Mouse (Mus musculus): ENCODE data around the gene Arrdc4. TPM values are rescaled to one million over a fixed set of nuclear protein-coding genes. Genes with fewer than 3 reads are reported as not detected.

Arrdc4 gene
- polyA plus RNA-seq, 1 experiment: 4.6 TPM

DNA sequence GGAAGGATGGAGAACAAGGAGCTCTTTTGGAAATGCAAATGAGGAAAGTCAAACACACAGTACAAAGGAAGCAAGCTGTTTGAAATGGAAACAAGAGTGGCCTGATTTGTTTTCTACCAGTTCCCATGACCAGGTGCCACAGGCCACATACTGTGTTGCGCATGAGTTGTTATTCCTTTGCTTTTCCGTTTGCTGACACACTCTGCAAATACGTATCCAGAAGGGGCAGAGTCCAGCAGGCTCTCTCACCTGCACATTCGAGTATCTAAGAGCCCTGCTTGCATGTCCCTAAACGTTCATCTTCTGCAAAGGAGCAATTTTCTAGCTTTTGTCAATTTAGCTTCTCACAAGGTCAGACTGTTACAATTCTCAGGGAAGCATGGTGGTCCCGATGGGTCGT lies 24.3 kb downstream of the Arrdc4 start:
- Histone ChIP-seq H3K27ac (ENCODE audit: insufficient read depth, low read length) (no peak overlapping the region), H3K4me1 (ENCODE audit: control insufficient read depth, insufficient read depth, low read length) (no peaks in the 10 kb centered on the region), H3K27me3 (ENCODE audit: control insufficient read depth, insufficient read depth, low read length) (no peaks in the 10 kb centered on the region), H3K4me3 (replicated peaks; ENCODE audit: insufficient read depth, low read depth, low read length) (no peak overlapping the region)
- TF ChIP-seq POLR2A (IDR thresholded peaks at IDR 0.05; ENCODE audit: borderline replicate concordance, insufficient read depth, low read length): no peak
- WGBS: 76% methylated on average over 7 of the region's 7 CpGs
- no peak for DNase-seq

GRCm38 (mm10) chr7:68721520-68721919 lies 27.5 kb downstream of the Arrdc4 start:
- TF ChIP-seq POLR2A (IDR thresholded peaks at IDR 0.05; ENCODE audit: borderline replicate concordance, insufficient read depth, low read length) (no peak), CTCF (IDR thresholded peaks at IDR 0.05; ENCODE audit: borderline replicate concordance, insufficient read depth, low read depth, low read length) (no peak)
- Histone ChIP-seq H3K4me1 (ENCODE audit: control insufficient read depth, insufficient read depth, low read length) (no peaks in the 10 kb centered on the region; the same call in 1 of the 2 replicates), H3K27me3 (ENCODE audit: control insufficient read depth, insufficient read depth, low read length) (no peaks in the 10 kb centered on the region), H3K4me3 (replicated peaks; ENCODE audit: insufficient read depth, low read depth, low read length) (no peak overlapping the region), H3K27ac (ENCODE audit: insufficient read depth, low read length) (no peak overlapping the region)
- WGBS: 94% methylated on average over 4 of the region's 4 CpGs
- DNase-seq: no peak

DNA sequence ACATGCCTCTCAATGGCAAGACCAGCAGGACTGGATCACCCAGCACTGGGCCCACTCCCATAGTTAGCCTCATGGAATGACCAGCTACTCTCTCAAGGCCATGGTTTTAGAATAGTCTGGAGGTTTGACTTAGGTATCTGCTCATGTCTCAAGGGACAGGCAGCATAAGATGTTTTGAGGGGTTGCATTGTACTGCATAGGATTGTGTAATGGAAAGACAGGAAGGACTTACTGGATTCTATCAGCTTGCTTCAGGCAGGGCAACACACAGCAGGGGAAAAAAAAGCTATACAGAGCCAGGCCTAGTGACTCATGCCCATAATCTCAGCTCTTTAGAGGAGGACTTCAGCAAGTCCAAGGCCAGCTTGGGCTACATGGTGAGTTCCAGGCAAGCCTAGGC lies 31.1 kb downstream of the Arrdc4 start:
- Histone ChIP-seq H3K4me3 (replicated peaks; ENCODE audit: insufficient read depth, low read depth, low read length) (no peak overlapping the region), H3K4me1 (ENCODE audit: control insufficient read depth, insufficient read depth, low read length) (no peaks in the 10 kb centered on the region; the same call in 1 of the 2 replicates), H3K27ac (ENCODE audit: insufficient read depth, low read length) (no peak overlapping the region), H3K27me3 (ENCODE audit: control insufficient read depth, insufficient read depth, low read length) (no peaks in the 10 kb centered on the region)
- peak in 1 of 2 experiments; percentile 10 for DNase-seq
- TF ChIP-seq POLR2A (IDR thresholded peaks at IDR 0.05; ENCODE audit: borderline replicate concordance, insufficient read depth, low read length) (no peak), CTCF (IDR thresholded peaks at IDR 0.05; ENCODE audit: borderline replicate concordance, insufficient read depth, low read depth, low read length) (no peak)

DNA sequence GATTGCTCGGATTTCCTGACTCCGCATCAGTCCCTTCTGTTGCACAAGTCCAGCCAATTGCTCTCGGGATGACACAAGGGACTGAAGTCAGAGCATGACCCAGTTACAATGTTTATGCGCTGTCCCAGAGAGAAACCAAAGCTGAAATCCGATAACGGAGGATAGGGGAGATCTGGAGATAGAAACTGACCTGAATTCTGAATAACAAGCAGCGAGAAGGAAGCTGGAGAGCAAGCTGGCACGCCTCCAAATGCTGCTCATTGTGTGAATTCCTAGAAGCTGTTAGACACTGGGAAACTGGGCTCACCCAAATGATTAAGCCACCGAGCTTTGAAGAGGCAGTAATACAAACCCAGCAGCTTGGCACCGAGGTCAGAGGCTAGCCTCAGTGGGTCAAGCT lies 31.5 kb downstream of the Arrdc4 start:
- Histone ChIP-seq H3K27ac (ENCODE audit: insufficient read depth, low read length) (no peak overlapping the region), H3K27me3 (ENCODE audit: control insufficient read depth, insufficient read depth, low read length) (no peaks in the 10 kb centered on the region), H3K4me3 (replicated peaks; ENCODE audit: insufficient read depth, low read depth, low read length) (no peak overlapping the region), H3K4me1 (ENCODE audit: control insufficient read depth, insufficient read depth, low read length) (no peaks in the 10 kb centered on the region; the same call in 1 of the 2 replicates)
- WGBS: 4% methylated on average over 10 of the region's 10 CpGs
- DNase-seq: peak; percentile 57 to 58
- TF ChIP-seq POLR2A (IDR thresholded peaks at IDR 0.05; ENCODE audit: borderline replicate concordance, insufficient read depth, low read length) (no peak), CTCF (IDR thresholded peaks at IDR 0.05; ENCODE audit: borderline replicate concordance, insufficient read depth, low read depth, low read length) (no peak)

DNA sequence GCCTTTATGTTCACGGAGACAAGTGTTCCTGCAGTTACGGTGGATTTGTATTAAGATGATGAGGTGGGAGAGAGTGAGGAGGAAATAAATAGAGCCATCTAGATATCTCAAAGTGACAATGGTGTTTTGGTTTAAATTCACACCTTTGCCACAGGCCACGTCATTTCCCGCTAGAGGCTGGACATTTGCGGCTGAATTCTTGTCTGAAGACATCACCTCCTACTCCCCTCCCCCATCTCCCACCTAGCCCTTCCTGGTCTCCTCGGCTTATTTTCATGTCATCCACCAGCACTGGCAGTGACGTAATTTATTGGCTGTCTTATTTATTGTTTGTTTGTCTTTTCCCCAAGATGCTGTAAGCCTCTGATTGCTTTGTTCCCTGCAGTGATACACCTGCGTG lies 32.1 kb downstream of the Arrdc4 start:
- Histone ChIP-seq H3K4me3 (replicated peaks; ENCODE audit: insufficient read depth, low read depth, low read length) (no peak overlapping the region), H3K27ac (ENCODE audit: insufficient read depth, low read length) (no peak overlapping the region), H3K4me1 (ENCODE audit: control insufficient read depth, insufficient read depth, low read length) (no peaks in the 10 kb centered on the region; the same call in 1 of the 2 replicates), H3K27me3 (ENCODE audit: control insufficient read depth, insufficient read depth, low read length) (no peaks in the 10 kb centered on the region)
- 74% methylated on average over 8 of the region's 8 CpGs for WGBS
- DNase-seq: no peak
- no peak for TF ChIP-seq CTCF (IDR thresholded peaks at IDR 0.05; ENCODE audit: borderline replicate concordance, insufficient read depth, low read depth, low read length)
- no peak for TF ChIP-seq POLR2A (IDR thresholded peaks at IDR 0.05; ENCODE audit: borderline replicate concordance, insufficient read depth, low read length)

DNA sequence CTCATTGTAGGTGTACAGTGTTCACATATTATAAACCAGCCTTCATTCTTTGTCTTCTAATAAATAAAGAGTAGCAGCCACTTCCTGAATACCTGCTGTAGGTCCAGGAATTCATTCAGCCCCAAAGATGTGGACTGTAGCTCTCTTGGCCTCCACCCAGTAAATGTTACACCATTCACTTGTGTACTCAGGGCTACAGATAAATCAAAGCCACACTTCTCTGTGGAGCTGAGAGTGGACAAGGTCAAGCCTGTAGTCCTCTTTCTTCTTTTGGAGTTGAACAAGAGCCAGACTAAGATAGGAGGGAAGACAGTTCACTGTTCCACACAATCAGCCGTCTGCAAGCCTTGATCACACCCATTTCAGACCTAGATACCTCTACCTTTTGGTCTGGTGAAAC lies 36.1 kb downstream of the Arrdc4 start:
- H3K27ac ChIP-seq (ENCODE audit: insufficient read depth, low read length): no peak overlapping the region
- TF ChIP-seq CTCF (IDR thresholded peaks at IDR 0.05; ENCODE audit: borderline replicate concordance, insufficient read depth, low read depth, low read length) (no peak), POLR2A (IDR thresholded peaks at IDR 0.05; ENCODE audit: borderline replicate concordance, insufficient read depth, low read length) (no peak)
- H3K4me3 ChIP-seq (replicated peaks; ENCODE audit: insufficient read depth, low read depth, low read length): no peak overlapping the region
- no peaks in the 10 kb centered on the region; the same call in 1 of the 2 replicates for H3K4me1 ChIP-seq (ENCODE audit: control insufficient read depth, insufficient read depth, low read length)
- WGBS: 89% methylated on average over 1 of the region's 1 CpGs
- DNase-seq: no peak
- no peaks in the 10 kb centered on the region for H3K27me3 ChIP-seq (ENCODE audit: control insufficient read depth, insufficient read depth, low read length)

DNA sequence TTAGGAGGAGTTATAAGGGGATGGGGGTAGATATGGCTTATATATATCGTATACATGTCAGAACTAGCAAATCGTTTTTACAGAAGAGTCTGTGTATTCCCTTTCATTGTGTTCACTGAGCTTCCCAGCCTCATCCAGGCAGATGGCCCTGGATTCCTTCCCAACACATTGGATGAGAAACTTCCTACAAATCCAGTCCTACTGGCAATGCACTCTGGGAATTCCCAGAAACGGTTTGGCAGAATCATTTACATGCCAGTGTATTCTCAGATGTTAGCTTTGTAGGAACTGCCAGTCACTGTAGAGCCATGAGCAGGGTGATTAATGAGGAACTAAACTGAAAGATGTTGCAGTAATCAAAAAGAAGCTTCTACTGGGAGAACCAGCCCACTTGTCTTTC lies 36.6 kb downstream of the Arrdc4 start:
- no peaks in the 10 kb centered on the region; the same call in 1 of the 2 replicates for H3K4me1 ChIP-seq (ENCODE audit: control insufficient read depth, insufficient read depth, low read length)
- DNase-seq: no peak
- no peak overlapping the region for H3K27ac ChIP-seq (ENCODE audit: insufficient read depth, low read length)
- TF ChIP-seq CTCF (IDR thresholded peaks at IDR 0.05; ENCODE audit: borderline replicate concordance, insufficient read depth, low read depth, low read length) (no peak), POLR2A (IDR thresholded peaks at IDR 0.05; ENCODE audit: borderline replicate concordance, insufficient read depth, low read length) (no peak)
- 47% methylated on average over 3 of the region's 3 CpGs for WGBS
- H3K4me3 ChIP-seq (replicated peaks; ENCODE audit: insufficient read depth, low read depth, low read length): no peak overlapping the region
- H3K27me3 ChIP-seq (ENCODE audit: control insufficient read depth, insufficient read depth, low read length): no peaks in the 10 kb centered on the region

DNA sequence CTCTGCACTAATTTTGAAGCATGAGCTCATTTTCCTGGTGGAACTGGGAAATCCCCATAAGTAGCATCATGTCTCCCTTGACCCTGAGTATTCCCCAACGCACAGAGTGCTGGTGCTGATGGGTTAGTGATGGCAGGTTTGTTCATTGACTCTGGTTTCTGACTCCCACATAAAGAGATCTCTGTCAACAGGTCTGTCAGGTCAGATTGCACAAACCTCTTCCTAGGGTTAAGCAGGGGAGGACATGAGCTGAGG lies 39.8 kb downstream of the Arrdc4 start:
- no peak overlapping the region for H3K4me3 ChIP-seq (replicated peaks; ENCODE audit: insufficient read depth, low read depth, low read length)
- TF ChIP-seq CTCF (IDR thresholded peaks at IDR 0.05; ENCODE audit: borderline replicate concordance, insufficient read depth, low read depth, low read length): no peak
- TF ChIP-seq POLR2A (IDR thresholded peaks at IDR 0.05; ENCODE audit: borderline replicate concordance, insufficient read depth, low read length): no peak
- no peak overlapping the region for H3K27ac ChIP-seq (ENCODE audit: insufficient read depth, low read length)
- DNase-seq: no peak
- no peaks in the 10 kb centered on the region for H3K4me1 ChIP-seq (ENCODE audit: control insufficient read depth, insufficient read depth, low read length)
- no peaks in the 10 kb centered on the region for H3K27me3 ChIP-seq (ENCODE audit: control insufficient read depth, insufficient read depth, low read length)
- 88% methylated on average over 1 of the region's 1 CpGs for WGBS

Measured in cerebellum, adult 2 months (tissue).